Mouse (Mus musculus): ENCODE measurements at regions not wholly inside any gene's neighbourhood (a gene's known extent, or its start where the extent isn't known, plus 50 kb on each side); places are given as distances from the start of the nearest gene placed in this dataset.

GRCm38 (mm10) chr10:117441979-117442803, 62.4 kb upstream of the Cpsf6 start:
- no peak for TF ChIP-seq CTCF (IDR thresholded peaks at IDR 0.05; ENCODE audit: low read depth)

GRCm38 (mm10) chr10:117441121-117441978, 61.5 kb upstream of the Cpsf6 start:
- H3K27me3 ChIP-seq (ENCODE audit: insufficient read depth, low read length): no peaks in the 10 kb centered on the region
- no peak overlapping the region for H3K4me2 ChIP-seq
- no peaks in the 10 kb centered on the region for H3K36me3 ChIP-seq (ENCODE audit: insufficient read depth)
- H3K4me1 ChIP-seq (ENCODE audit: insufficient read depth): no peaks in the 10 kb centered on the region
- H3K4me3 ChIP-seq (ENCODE audit: low read depth, low read length): no peak overlapping the region
- H3K27ac ChIP-seq (ENCODE audit: low read depth): no peak overlapping the region
- DNase-seq (no peak), ATAC-seq (ENCODE audit: insufficient read depth) (no peak)
- H3K9ac ChIP-seq: no peak overlapping the region
- H3K9me3 ChIP-seq (ENCODE audit: low read depth, low read length): no peaks in the 10 kb centered on the region
- TF ChIP-seq CTCF (IDR thresholded peaks at IDR 0.05; ENCODE audit: low read depth): no peak
- 44% methylated on average over 24 of the region's 24 CpGs for WGBS

More at GRCm38 (mm10) chr10:117441979-117442803, 62.4 kb upstream of the Cpsf6 start:
- DNase-seq: no peak
- Histone ChIP-seq H3K27ac (ENCODE audit: low read depth) (no peak overlapping the region), H3K9ac (no peak overlapping the region), H3K36me3 (ENCODE audit: insufficient read depth) (no peaks in the 10 kb centered on the region), H3K27me3 (ENCODE audit: insufficient read depth, low read length) (no peaks in the 10 kb centered on the region), H3K9me3 (ENCODE audit: low read depth, low read length) (no peaks in the 10 kb centered on the region), H3K4me3 (ENCODE audit: low read depth, low read length) (no peak overlapping the region), H3K4me1 (ENCODE audit: insufficient read depth) (no peaks in the 10 kb centered on the region), H3K4me2 (no peak overlapping the region)
- no peak for ATAC-seq (ENCODE audit: insufficient read depth)
- WGBS: 86% methylated on average over 17 of the region's 17 CpGs

- Histone ChIP-seq H3K4me3 (ENCODE audit: low read depth, low read length) (no peak overlapping the region), H3K9me3 (ENCODE audit: low read depth, low read length) (no peaks in the 10 kb centered on the region), H3K27me3 (ENCODE audit: insufficient read depth, low read length) (0 out of 2 replicates have a peak, but pooled peaks cover 4% of the 10 kb centered on the region), H3K27ac (ENCODE audit: low read depth) (no peak overlapping the region), H3K9ac (no peak overlapping the region), H3K4me2 (no peak overlapping the region), H3K36me3 (ENCODE audit: insufficient read depth) (no peaks in the 10 kb centered on the region), H3K4me1 (ENCODE audit: insufficient read depth) (no peaks in the 10 kb centered on the region)
- no peak for TF ChIP-seq CTCF (IDR thresholded peaks at IDR 0.05; ENCODE audit: low read depth)
- ATAC-seq (ENCODE audit: insufficient read depth) (no peak), DNase-seq (no peak)
- 86% methylated on average over 9 of the region's 9 CpGs for WGBS
These were observed 60.6 kb upstream of the Cpsf6 start for GRCm38 (mm10) chr10:117440225-117440976.

GRCm38 (mm10) chr10:117439206-117440110, 59.6 kb upstream of the Cpsf6 start:
- peaks cover 5% of the 10 kb centered on the region for H3K4me1 ChIP-seq (ENCODE audit: insufficient read depth)
- DNase-seq: no peak
- no peak for ATAC-seq (ENCODE audit: insufficient read depth)
- no peaks in the 10 kb centered on the region for H3K9me3 ChIP-seq (ENCODE audit: low read depth, low read length)
- no peak overlapping the region for H3K9ac ChIP-seq
- 89% methylated on average over 3 of the region's 3 CpGs for WGBS
- no peak; the same call in 1 of the 2 replicates for TF ChIP-seq CTCF (IDR thresholded peaks at IDR 0.05; ENCODE audit: low read depth)
- H3K4me2 ChIP-seq: no peak overlapping the region
- no peak overlapping the region for H3K4me3 ChIP-seq (ENCODE audit: low read depth, low read length)
- no peaks in the 10 kb centered on the region for H3K36me3 ChIP-seq (ENCODE audit: insufficient read depth)
- H3K27me3 ChIP-seq (ENCODE audit: insufficient read depth, low read length): 0 out of 2 replicates have a peak, but pooled peaks cover 4% of the 10 kb centered on the region
- no peak overlapping the region for H3K27ac ChIP-seq (ENCODE audit: low read depth)

GRCm38 (mm10) chr10:117438614-117439193, 58.9 kb upstream of the Cpsf6 start:
- no peak for ATAC-seq (ENCODE audit: insufficient read depth)
- H3K27me3 ChIP-seq (ENCODE audit: insufficient read depth, low read length): 0 out of 2 replicates have a peak, but pooled peaks cover 4% of the 10 kb centered on the region
- no peaks in the 10 kb centered on the region for H3K36me3 ChIP-seq (ENCODE audit: insufficient read depth)
- no peak overlapping the region for H3K27ac ChIP-seq (ENCODE audit: low read depth)
- no peak overlapping the region for H3K4me2 ChIP-seq
- WGBS: 94% methylated on average over 3 of the region's 3 CpGs
- no peaks in the 10 kb centered on the region for H3K9me3 ChIP-seq (ENCODE audit: low read depth, low read length)
- TF ChIP-seq CTCF (IDR thresholded peaks at IDR 0.05; ENCODE audit: low read depth): no peak
- no peak overlapping the region for H3K4me3 ChIP-seq (ENCODE audit: low read depth, low read length)
- peaks cover 5% of the 10 kb centered on the region for H3K4me1 ChIP-seq (ENCODE audit: insufficient read depth)
- no peak overlapping the region for H3K9ac ChIP-seq
- no peak for DNase-seq

- H3K9ac ChIP-seq: no peak overlapping the region
- WGBS: 95% methylated on average over 2 of the region's 2 CpGs
- H3K4me3 ChIP-seq (ENCODE audit: low read depth, low read length): no peak overlapping the region
- no peak for DNase-seq
- no peak overlapping the region for H3K4me2 ChIP-seq
- H3K36me3 ChIP-seq (ENCODE audit: insufficient read depth): no peaks in the 10 kb centered on the region
- no peak overlapping the region for H3K27ac ChIP-seq (ENCODE audit: low read depth)
- H3K4me1 ChIP-seq (ENCODE audit: insufficient read depth): peaks cover 5% of the 10 kb centered on the region
- no peak for TF ChIP-seq CTCF (IDR thresholded peaks at IDR 0.05; ENCODE audit: low read depth)
- no peak for ATAC-seq (ENCODE audit: insufficient read depth)
- H3K27me3 ChIP-seq (ENCODE audit: insufficient read depth, low read length): 0 out of 2 replicates have a peak, but pooled peaks cover 4% of the 10 kb centered on the region
- H3K9me3 ChIP-seq (ENCODE audit: low read depth, low read length): no peaks in the 10 kb centered on the region
These were observed 58.2 kb upstream of the Cpsf6 start for GRCm38 (mm10) chr10:117437970-117438369.

Data from lung, embryonic 14.5 days (tissue).